Mouse (Mus musculus): ENCODE measurements around the gene A430078G23Rik.

Gene A430078G23Rik

DNA sequence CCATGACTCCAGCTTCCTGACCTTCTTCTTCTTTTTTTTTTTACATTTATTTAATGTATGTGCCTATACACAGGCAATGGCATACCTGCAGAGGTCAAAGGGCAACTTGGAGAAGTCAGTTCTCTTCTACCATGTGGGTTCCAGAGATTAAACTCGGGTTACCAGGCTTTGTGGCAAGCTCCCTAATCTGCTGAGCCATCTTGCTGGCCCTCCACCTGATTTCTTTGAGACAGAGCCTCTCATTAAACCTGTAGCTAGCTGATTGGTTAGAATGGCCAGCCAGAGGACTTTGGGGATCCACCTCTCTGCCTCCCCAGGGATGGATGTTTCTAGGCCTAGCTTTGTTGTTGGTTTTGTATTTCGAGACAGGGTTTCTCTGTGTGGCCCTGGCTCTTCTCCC, 57.9 kb downstream of the A430078G23Rik start:
- no peak for DNase-seq (ENCODE audit: low spot score)

GRCm38 (mm10) chr8:3411901-3412301, 58.7 kb downstream of the A430078G23Rik start:
- peak; percentile 60 for DNase-seq (ENCODE audit: low spot score)

- DNase-seq (ENCODE audit: low spot score) = no peak
These were observed 59.6 kb downstream of the A430078G23Rik start for GRCm38 (mm10) chr8:3412816-3413215.

DNA sequence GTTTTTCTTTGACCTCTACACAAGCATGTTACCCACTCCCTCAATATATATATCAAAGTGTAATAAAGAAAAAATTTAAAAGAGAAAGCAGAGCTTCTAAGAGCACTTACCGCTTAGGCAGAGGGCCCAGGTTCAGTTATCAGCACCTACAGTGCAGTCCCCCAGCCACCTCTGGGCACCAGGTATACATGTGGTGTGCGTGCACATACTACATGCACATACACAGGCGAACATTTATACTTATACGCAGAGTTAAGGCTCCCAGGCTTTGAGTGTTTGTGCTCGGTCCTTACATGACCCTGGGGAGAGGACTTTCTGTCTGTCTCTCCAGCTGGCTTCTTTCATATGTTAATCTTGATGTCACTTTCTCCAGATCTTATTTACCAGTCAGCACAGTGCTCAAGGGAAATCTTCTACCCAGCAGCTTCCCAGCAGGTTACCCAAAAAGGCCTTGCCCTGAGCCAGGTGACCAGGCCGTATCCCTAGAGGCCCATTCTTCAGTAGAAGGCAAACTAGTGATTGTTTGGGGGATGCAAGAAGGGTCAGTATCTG, 61.5 kb downstream of the A430078G23Rik start:
- DNase-seq (ENCODE audit: low spot score) = no peak

DNA sequence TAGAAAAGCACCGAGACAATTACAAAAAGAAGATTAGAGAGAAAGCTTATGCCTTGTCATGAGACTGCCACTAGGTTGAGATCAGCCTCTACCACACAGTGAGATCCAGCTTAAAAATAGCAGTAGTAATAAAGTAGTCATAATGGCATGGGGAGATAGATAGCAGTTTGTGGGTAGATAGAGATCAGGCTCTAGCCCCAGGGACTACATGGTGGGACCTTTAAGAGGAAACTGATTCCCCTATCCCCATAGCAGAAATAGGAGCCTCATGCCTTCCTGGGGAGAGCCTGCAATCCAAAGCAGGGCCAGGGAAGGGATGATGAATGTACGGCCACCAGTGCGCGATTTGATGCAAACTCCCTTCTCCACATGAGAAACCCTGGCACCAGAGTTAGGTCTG, 62.0 kb downstream of the A430078G23Rik start:
- no peak for DNase-seq (ENCODE audit: low spot score)

- DNase-seq (ENCODE audit: low spot score) = no peak
These were observed 62.4 kb downstream of the A430078G23Rik start for GRCm38 (mm10) chr8:3415661-3416060.

DNA sequence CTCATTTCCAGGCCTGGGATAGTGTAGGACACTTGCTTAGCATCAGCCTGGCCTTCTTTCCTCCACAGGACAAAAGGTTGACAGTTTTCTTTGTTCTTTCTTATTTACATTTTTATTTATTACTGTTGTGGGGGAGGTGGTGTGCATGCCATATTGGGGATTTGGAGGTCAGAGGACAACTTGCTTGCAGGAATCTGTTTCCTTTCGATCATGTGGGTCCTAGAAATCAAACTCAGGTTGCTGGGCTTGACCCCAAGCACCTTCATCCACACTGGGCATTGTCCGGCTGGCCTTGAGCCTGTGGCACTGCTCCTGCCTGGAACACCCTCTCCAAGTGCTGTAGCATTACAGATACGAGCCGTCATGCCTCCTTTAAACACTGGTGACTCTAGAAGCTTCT, 63.6 kb downstream of the A430078G23Rik start:
- DNase-seq (ENCODE audit: low spot score) = no peak

GRCm38 (mm10) chr8:3417455-3417854, 64.2 kb downstream of the A430078G23Rik start:
- no peak for DNase-seq (ENCODE audit: low spot score)

- DNase-seq (ENCODE audit: low spot score) = peak; percentile 56
These were observed 64.9 kb downstream of the A430078G23Rik start for GRCm38 (mm10) chr8:3418101-3418500.

- no peak for DNase-seq (ENCODE audit: low spot score)
These were observed 67.0 kb downstream of the A430078G23Rik start for GRCm38 (mm10) chr8:3420105-3420706.

DNA sequence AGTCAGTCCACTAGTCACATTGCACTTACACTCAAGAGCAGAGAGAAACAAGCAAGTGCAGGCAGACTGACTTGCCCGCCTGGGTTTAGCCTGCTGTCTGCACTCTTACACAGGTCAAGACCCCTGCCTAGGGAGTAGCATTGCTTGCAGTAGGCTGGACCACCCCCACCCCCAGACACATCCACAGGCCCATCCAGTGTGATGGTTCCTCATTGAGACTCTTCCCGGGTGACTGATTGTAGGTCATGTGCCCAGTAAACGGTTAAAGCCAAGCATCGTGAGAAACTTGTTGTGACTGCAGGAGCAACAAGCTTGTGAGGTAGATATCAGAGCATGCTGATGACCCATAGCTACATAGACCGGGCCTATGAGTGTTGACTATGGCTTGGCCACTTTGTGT, 68.3 kb downstream of the A430078G23Rik start:
- no peak for DNase-seq (ENCODE audit: low spot score)

GRCm38 (mm10) chr8:3425217-3425616, 72.0 kb downstream of the A430078G23Rik start:
- DNase-seq (ENCODE audit: low spot score) = peak; percentile 63

GRCm38 (mm10) chr8:3426211-3426610, 73.0 kb downstream of the A430078G23Rik start:
- no peak for DNase-seq (ENCODE audit: low spot score)

DNA sequence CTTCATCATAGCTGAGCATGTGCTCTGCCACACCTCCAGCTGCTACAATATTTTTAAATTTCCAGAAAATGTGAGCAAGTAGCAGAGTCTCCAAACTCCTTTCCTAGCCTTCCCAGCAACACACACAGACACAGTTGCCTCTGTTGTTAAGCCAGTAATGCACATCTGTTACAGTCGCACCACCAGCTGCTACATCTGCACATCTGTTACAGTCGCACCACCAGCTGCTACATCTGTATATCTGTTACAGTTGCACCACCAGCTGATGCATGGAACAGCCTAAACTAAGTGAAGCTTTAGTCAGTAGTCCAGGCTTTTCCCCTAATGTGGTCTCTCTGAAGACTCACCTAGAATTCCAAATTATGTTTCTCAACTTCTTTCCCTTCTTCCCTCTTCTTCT, 75.2 kb downstream of the A430078G23Rik start:
- no peak for DNase-seq (ENCODE audit: low spot score)

- peak; percentile 92 for DNase-seq (ENCODE audit: low spot score)
These were observed 76.8 kb downstream of the A430078G23Rik start for GRCm38 (mm10) chr8:3429966-3430365.

GRCm38 (mm10) chr8:3431113-3431512, 77.9 kb downstream of the A430078G23Rik start:
- DNase-seq (ENCODE audit: low spot score) = no peak

DNA sequence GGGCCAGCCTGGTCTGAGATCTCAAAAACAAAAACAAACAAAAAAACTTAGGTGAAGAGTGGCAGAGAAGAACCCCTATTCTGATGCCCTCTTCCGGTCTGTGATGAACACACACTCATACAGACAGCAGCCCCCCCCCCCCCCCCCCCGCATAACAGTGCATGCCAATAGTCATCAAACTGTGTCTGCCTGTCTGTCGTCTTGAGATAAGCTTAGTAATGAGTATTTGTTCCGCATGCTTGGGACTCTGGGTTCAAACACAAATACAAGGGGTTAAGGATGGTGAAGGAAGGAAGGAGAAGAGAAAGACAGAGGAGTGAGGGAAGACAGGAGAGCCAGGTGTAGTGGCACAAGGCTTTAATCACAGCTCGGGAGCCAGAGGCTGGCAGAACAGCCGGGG, 83.3 kb downstream of the A430078G23Rik start:
- no peak for DNase-seq (ENCODE audit: low spot score)

GRCm38 (mm10) chr8:3439510-3439909, 86.3 kb downstream of the A430078G23Rik start:
- no peak for DNase-seq (ENCODE audit: low spot score)

Measured in urinary bladder, postnatal 14 days (tissue).